ENCODE assay signal across 17 mouse cellular contexts in the genomic region with DNA sequence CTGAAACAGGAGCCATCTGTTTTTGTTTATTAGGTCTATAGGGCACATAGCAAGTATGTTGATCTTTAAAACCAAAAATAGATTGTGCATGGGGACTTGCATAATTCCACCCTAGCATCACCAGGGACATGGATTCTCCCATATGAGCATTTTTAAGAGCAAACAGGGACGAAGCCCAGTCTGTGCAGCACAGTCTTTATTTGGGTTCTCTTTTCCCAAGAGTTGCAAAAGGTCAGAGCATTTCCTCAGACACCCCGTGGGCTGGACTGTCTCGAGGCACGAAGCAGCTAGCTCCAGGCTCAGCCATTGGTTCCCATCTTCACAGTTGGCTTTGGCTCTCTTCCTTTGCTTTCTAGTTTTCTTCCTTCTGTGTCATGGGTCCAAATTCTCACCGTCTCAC. TPM values are rescaled to one million over a fixed set of nuclear protein-coding genes. Genes with fewer than 3 reads are reported as not detected.
DNase-seq lines count a peak whose midpoint lies in the region; ATAC-seq and TF ChIP-seq lines count a peak whose summit lies in the region.
"Had no signal": no experiment of that assay in that cellular context is flagged by ENCODE, and none has a peak within 500 bp of the region (broad histone marks: within the 10 kb centered on the region; RNA-seq: fewer than 3 reads in every experiment).

No protein-coding gene starts in this region.

- no peak for ATAC-seq in heart, embryonic 11.5 days (replicated peaks; ENCODE audit: insufficient number of reproducible peaks, low FRiP score, low TSS enrichment)
- no peak for ATAC-seq in lung, embryonic 14.5 days (ENCODE audit: insufficient read depth)
- ATAC-seq: midbrain, embryonic 13.5 days had no signal

- no peaks in the 10 kb centered on the region for H3K36me3 ChIP-seq in heart, embryonic 11.5 days (ENCODE audit: control insufficient read depth, insufficient read depth, low read length)
- H3K36me3 ChIP-seq in lung, embryonic 14.5 days (ENCODE audit: insufficient read depth): no peaks in the 10 kb centered on the region
- H3K36me3 ChIP-seq: forebrain, embryonic 12.5 days; hindbrain, embryonic 12.5 days; midbrain, embryonic 13.5 days; neural tube, embryonic 13.5 days had no signal

- TF ChIP-seq CTCF in lung, embryonic 14.5 days (IDR thresholded peaks at IDR 0.05; ENCODE audit: low read depth): no peak
- no peak for TF ChIP-seq CTCF in lung, adult 2 months (IDR thresholded peaks at IDR 0.05; ENCODE audit: insufficient read depth, low read length)

- DNase-seq in heart, adult 18-20 months: peak; percentile 18 to 43
- DNase-seq in lung, embryonic 14.5 days: peak; percentile 14
- no peak for DNase-seq in lung, adult 2 months
- peak; percentile 54 for DNase-seq in kidney, postnatal 14 days
- DNase-seq in T-cell, adult 2 months (ENCODE audit: low spot score): no peak
- no peak for DNase-seq in natural killer cell, adult 2 months (ENCODE audit: low spot score in 2 of 2)
- DNase-seq: cerebellum, adult 2 months; thymus, postnatal 14 days had no signal

- H3K4me3 ChIP-seq in heart, embryonic 11.5 days (ENCODE audit: low read depth, low read length): no peak overlapping the region
- no peak overlapping the region for H3K4me3 ChIP-seq in lung, embryonic 14.5 days (ENCODE audit: low read depth, low read length)
- H3K4me3 ChIP-seq in lung, adult 2 months (replicated peaks; ENCODE audit: extremely low read depth, low read depth, low read length): no peak overlapping the region
- H3K4me3 ChIP-seq: forebrain, embryonic 12.5 days; hindbrain, embryonic 12.5 days; midbrain, embryonic 13.5 days; neural tube, embryonic 13.5 days had no signal

- no peaks in the 10 kb centered on the region for H3K9me3 ChIP-seq in heart, embryonic 11.5 days (replicated peaks; ENCODE audit: control insufficient read depth, low read length)
- no peaks in the 10 kb centered on the region for H3K9me3 ChIP-seq in lung, embryonic 14.5 days (ENCODE audit: low read depth, low read length)
- H3K9me3 ChIP-seq: forebrain, embryonic 12.5 days; hindbrain, embryonic 12.5 days; midbrain, embryonic 13.5 days; neural tube, embryonic 13.5 days had no signal

- H3K4me2 ChIP-seq in heart, embryonic 11.5 days: no peak overlapping the region
- no peak overlapping the region for H3K4me2 ChIP-seq in lung, embryonic 14.5 days
- H3K4me2 ChIP-seq: forebrain, embryonic 12.5 days; hindbrain, embryonic 12.5 days; midbrain, embryonic 13.5 days; neural tube, embryonic 13.5 days had no signal

- no peak for TF ChIP-seq POLR2A in lung, adult 2 months (IDR thresholded peaks at IDR 0.05; ENCODE audit: borderline replicate concordance, extremely low read depth, low read depth, low read length)

- WGBS in heart, embryonic 11.5 days (ENCODE audit: insufficient replicate concordance): 75% methylated on average over 5 of the region's 5 CpGs
- WGBS in lung, embryonic 14.5 days: 54% methylated on average over 5 of the region's 5 CpGs
- 62% methylated on average over 5 of the region's 5 CpGs for WGBS in lung, adult 2 months

- no peaks in the 10 kb centered on the region for H3K27me3 ChIP-seq in heart, embryonic 11.5 days (ENCODE audit: control insufficient read depth, insufficient read depth, low read length)
- H3K27me3 ChIP-seq in lung, embryonic 14.5 days (ENCODE audit: insufficient read depth, low read length): no peaks in the 10 kb centered on the region
- H3K27me3 ChIP-seq: forebrain, embryonic 12.5 days; hindbrain, embryonic 12.5 days; midbrain, embryonic 13.5 days; neural tube, embryonic 13.5 days had no signal

- H3K9ac ChIP-seq in heart, embryonic 11.5 days (ENCODE audit: low read depth, low read length): no peak overlapping the region
- no peak overlapping the region for H3K9ac ChIP-seq in lung, embryonic 14.5 days
- H3K9ac ChIP-seq: forebrain, embryonic 12.5 days; hindbrain, embryonic 12.5 days; midbrain, embryonic 13.5 days; neural tube, embryonic 13.5 days had no signal

- no peaks in the 10 kb centered on the region for H3K4me1 ChIP-seq in heart, embryonic 11.5 days (ENCODE audit: control insufficient read depth, insufficient read depth, low read length)
- no peaks in the 10 kb centered on the region for H3K4me1 ChIP-seq in lung, embryonic 14.5 days (ENCODE audit: insufficient read depth)
- peaks cover 6% of the 10 kb centered on the region for H3K4me1 ChIP-seq in lung, adult 2 months (ENCODE audit: control insufficient read depth, insufficient read depth, low read length)
- H3K4me1 ChIP-seq: forebrain, embryonic 12.5 days; hindbrain, embryonic 12.5 days; midbrain, embryonic 13.5 days; neural tube, embryonic 13.5 days had no signal

- no peak overlapping the region for H3K27ac ChIP-seq in heart, embryonic 11.5 days (ENCODE audit: low read depth, low read length)
- no peak overlapping the region for H3K27ac ChIP-seq in lung, embryonic 14.5 days (ENCODE audit: low read depth)
- H3K27ac ChIP-seq: forebrain, embryonic 12.5 days; hindbrain, embryonic 12.5 days; midbrain, embryonic 13.5 days; neural tube, embryonic 13.5 days had no signal

RNA-seq across cellular contexts. Expression of a gene that starts 30.0 kb away (rescaled TPM):
- 100 to 1,000 TPM; 266 to 304 TPM for total RNA-seq in heart, adult 18-20 months (2021)
- 12.4 and 13.2 TPM in 2 replicates for polyA plus RNA-seq in heart, embryonic 11.5 days (2014; fragmentation: Nextera tagmentation; extraction: Ambion mirVana)
- polyA plus RNA-seq in lung, embryonic 14.5 days (2014; fragmentation: Nextera tagmentation; extraction: Ambion mirVana): 8.8 TPM in 2 replicates
- polyA plus RNA-seq in lung, adult 2 months (2012; rRNA removed): 2.0 and 5.6 TPM in 2 replicates
- total RNA-seq: CH12.LX; common myeloid progenitor, adult 5-6 weeks; granulocyte monocyte progenitor cell, adult 5-6 weeks; MEL had no signal

Comparison
In these comparisons a context has a peak if more than half of its experiments do, and no peak if none do; other contexts are left out.
1. DNase-seq: peak in heart, adult 18-20 months (2 of 2), lung, embryonic 14.5 days (single experiment) and kidney, postnatal 14 days (single experiment); none in lung, adult 2 months (single experiment), T-cell, adult 2 months (single experiment) and natural killer cell, adult 2 months (0 of 2).